Mouse (Mus musculus) T-helper 2 cell (primary cell): Measurements from ENCODE around the gene Gm5741.

Experiments used
- in situ Hi-C: fragments of 300-600 bp; cut with MboI, MseI; formaldehyde crosslinking; loops from one replicate; pipeline ENCODE4 v1.15.1; 2025; ENCODE audit warnings: high pct_unique_total_duplicates

Gm5741 gene

GRCm38 (mm10) chr8:85067982-85068381 lies at the start of gene Gm5741:
Gene Gm5741 (minus strand): TSS chr8:85067982.
- in situ Hi-C loops, result no loop called here

- in situ Hi-C loops, result no loop called here
Measured at GRCm38 (mm10) chr8:85116984-85117383, 49.2 kb upstream of the Gm5741 start.

- in situ Hi-C loops, result no loop called here
Measured at GRCm38 (mm10) chr8:85115501-85115900, 47.7 kb upstream of the Gm5741 start.

GRCm38 (mm10) chr8:85113241-85113640 lies 45.5 kb upstream of the Gm5741 start:
- in situ Hi-C loops, result loop anchor here (5.0 kb wide), 1 partner anchor 54 kb away; no protein-coding TSS in a partner anchor

GRCm38 (mm10) chr8:85100076-85100665 lies 32.4 kb upstream of the Gm5741 start:
- in situ Hi-C loops, result no loop called here

- in situ Hi-C loops, result loop anchor here (25.0 kb wide), 1 partner anchor 1790 kb away; the partner anchor contains the start of gene N4bp1
Measured at GRCm38 (mm10) chr8:85096850-85097249, 29.1 kb upstream of the Gm5741 start.

GRCm38 (mm10) chr8:85096196-85096595 lies 28.4 kb upstream of the Gm5741 start:
- in situ Hi-C loops, result loop anchor here (25.0 kb wide), 1 partner anchor 1791 kb away; the partner anchor contains the start of gene N4bp1

GRCm38 (mm10) chr8:85095566-85095965 lies 27.8 kb upstream of the Gm5741 start:
- in situ Hi-C loops, result loop anchor here (25.0 kb wide), 1 partner anchor 1792 kb away; the partner anchor contains the start of gene N4bp1

- in situ Hi-C loops, result loop anchor here (25.0 kb wide), 1 partner anchor 1792 kb away; the partner anchor contains the start of gene N4bp1
Measured at GRCm38 (mm10) chr8:85095051-85095450, 27.3 kb upstream of the Gm5741 start.

- in situ Hi-C loops, result loop anchor here (25.0 kb wide), 1 partner anchor 1796 kb away; the partner anchor contains the start of gene N4bp1
Measured at GRCm38 (mm10) chr8:85091526-85092090, 23.8 kb upstream of the Gm5741 start.

GRCm38 (mm10) chr8:85090856-85091255 lies 23.1 kb upstream of the Gm5741 start:
- in situ Hi-C loops, result loop anchor here (25.0 kb wide), 1 partner anchor 1796 kb away; the partner anchor contains the start of gene N4bp1

- in situ Hi-C loops, result loop anchor here (25.0 kb wide), 1 partner anchor 1799 kb away; the partner anchor contains the start of gene N4bp1
Measured at GRCm38 (mm10) chr8:85088771-85089170, 21.0 kb upstream of the Gm5741 start.

- in situ Hi-C loops, result loop anchor here (25.0 kb wide), 1 partner anchor 1801 kb away; the partner anchor contains the start of gene N4bp1
Measured at GRCm38 (mm10) chr8:85086238-85086637, 18.5 kb upstream of the Gm5741 start.

GRCm38 (mm10) chr8:85084633-85085032 lies 16.9 kb upstream of the Gm5741 start:
- in situ Hi-C loops, result loop anchor here (25.0 kb wide), 1 partner anchor 1803 kb away; the partner anchor contains the start of gene N4bp1

GRCm38 (mm10) chr8:85083108-85083813 lies 15.5 kb upstream of the Gm5741 start, which contains the start of gene Man2b1:
Gene Man2b1 (plus strand): TSS chr8:85083270.
- in situ Hi-C loops, result loop anchor here (25.0 kb wide), 1 partner anchor 1804 kb away; the partner anchor contains the start of gene N4bp1

- in situ Hi-C loops, result loop anchor here (25.0 kb wide), 1 partner anchor 1805 kb away; the partner anchor contains the start of gene N4bp1
Measured at GRCm38 (mm10) chr8:85082169-85082568, 14.4 kb upstream of the Gm5741 start.

GRCm38 (mm10) chr8:85081216-85081555 lies 13.4 kb upstream of the Gm5741 start, which contains the start of gene Wdr83:
Gene Wdr83 (minus strand): TSS chr8:85081306.
- in situ Hi-C loops, result loop anchor here (25.0 kb wide), 1 partner anchor 1806 kb away; the partner anchor contains the start of gene N4bp1

- in situ Hi-C loops, result loop anchor here (25.0 kb wide), 1 partner anchor 1807 kb away; the partner anchor contains the start of gene N4bp1
Measured at GRCm38 (mm10) chr8:85080532-85081215, 12.9 kb upstream of the Gm5741 start, which contains the start of gene Wdr83os. Gene Wdr83os (plus strand): TSS chr8:85080740.

GRCm38 (mm10) chr8:85080214-85080531 lies 12.4 kb upstream of the Gm5741 start:
- in situ Hi-C loops, result loop anchor here (25.0 kb wide), 1 partner anchor 1807 kb away; the partner anchor contains the start of gene N4bp1

GRCm38 (mm10) chr8:85076993-85077392 lies 9.2 kb upstream of the Gm5741 start:
- in situ Hi-C loops, result loop anchor here (25.0 kb wide), 1 partner anchor 1810 kb away; the partner anchor contains the start of gene N4bp1

GRCm38 (mm10) chr8:85076001-85076400 lies 8.2 kb upstream of the Gm5741 start:
- in situ Hi-C loops, result loop anchor here (25.0 kb wide), 1 partner anchor 1811 kb away; the partner anchor contains the start of gene N4bp1
